Mouse (Mus musculus) forebrain, embryonic 14.5 days (tissue): ENCODE measurements around the gene Gramd1c. TPM values are rescaled to one million over a fixed set of nuclear protein-coding genes. Genes with fewer than 3 reads are reported as not detected.

Source experiments
- ATAC-seq: fragments of 200-750 bp; cut with Nextera tagmentation; 2 replicates; pipeline ENCODE4 v1.8.0; 2017; ENCODE audit warnings: mild to moderate bottlenecking, moderate library complexity
- DNase-seq: peaks from one replicate; pipeline ENCODE4 v3.0.0-alpha.2; 2015; ENCODE audit warnings: low spot score
- H3K27ac ChIP-seq: fragments of 300-500 bp; sonication (generic); 2 replicates; pipeline ENCODE4 v1.5.1; 2014; ENCODE audit warnings: low read depth, mild to moderate bottlenecking, control low read depth, low read length, moderate library complexity
- H3K27me3 ChIP-seq: fragments of 300-500 bp; sonication (generic); replicated peaks from 2 replicates; pipeline ENCODE4 v1.6.1; 2014; ENCODE audit warnings: low read length, control low read depth, mixed read lengths; ENCODE audit not compliant: control insufficient read depth, insufficient read depth
- H3K36me3 ChIP-seq: fragments of 300-500 bp; sonication (generic); 2 replicates; pipeline ENCODE4 v1.6.1; 2014; ENCODE audit warnings: low read length, control low read depth; ENCODE audit not compliant: control insufficient read depth, insufficient read depth
- H3K4me1 ChIP-seq: fragments of 300-500 bp; sonication (generic); 2 replicates; pipeline ENCODE4 v1.6.1; 2014; ENCODE audit warnings: antibody characterized with exemption, low read length, control low read depth; ENCODE audit not compliant: control insufficient read depth, insufficient read depth
- H3K4me2 ChIP-seq: fragments of 300-500 bp; sonication (generic); 2 replicates; pipeline ENCODE4 v1.6.1; 2014; ENCODE audit warnings: mild to moderate bottlenecking, control low read depth, low read length
- H3K4me3 ChIP-seq: fragments of 300-500 bp; sonication (generic); 2 replicates; pipeline ENCODE4 v1.5.1; 2014; ENCODE audit warnings: low read depth, low read length, control low read depth
- H3K9ac ChIP-seq: fragments of 300-500 bp; sonication (generic); 2 replicates; pipeline ENCODE4 v1.6.1; 2014; ENCODE audit warnings: mild to moderate bottlenecking, low read length, control low read depth, moderate library complexity
- H3K9me3 ChIP-seq: fragments of 300-500 bp; sonication (generic); replicated peaks from 2 replicates; pipeline ENCODE4 v1.6.1; 2016; ENCODE audit warnings: low read length, control low read depth, mixed read lengths; ENCODE audit not compliant: control insufficient read depth
- WGBS: fragments of 180-500 bp; shearing (Covaris S2); extraction: QIAGEN DNeasy Blood & Tissue Kit; methylation state at CpG from one replicate; pipeline ENCODE4 v1.1.7; 2014; 5-methylcytosine and 5-hydroxymethylcytosine counted together
- polyA plus RNA-seq: library from polyadenylated mRNA; unstranded; fragments of >200 nt; fragmentation: Nextera tagmentation; extraction: Ambion mirVana; gene quantifications from 2 replicates; pipeline ENCODE4 v1.2.1, GENCODE M21; 2014

The Gramd1c gene
- polyA plus RNA-seq, 1 experiment from 2014 or later: 2.3 TPM

- Histone ChIP-seq H3K4me1 (no peaks in the 10 kb centered on the region), H3K27ac (no peak overlapping the region), H3K4me3 (no peak overlapping the region), H3K4me2 (no peak overlapping the region), H3K27me3 (no peaks in the 10 kb centered on the region), H3K9ac (no peak overlapping the region), H3K36me3 (no peaks in the 10 kb centered on the region), H3K9me3 (no peaks in the 10 kb centered on the region)
- DNase-seq (no peak), ATAC-seq (no peak)
- WGBS: 77% methylated on average over 22 of the region's 22 CpGs
These were observed 89.4 kb downstream of the Gramd1c start for GRCm38 (mm10) chr16:43973606-43974220.

DNA sequence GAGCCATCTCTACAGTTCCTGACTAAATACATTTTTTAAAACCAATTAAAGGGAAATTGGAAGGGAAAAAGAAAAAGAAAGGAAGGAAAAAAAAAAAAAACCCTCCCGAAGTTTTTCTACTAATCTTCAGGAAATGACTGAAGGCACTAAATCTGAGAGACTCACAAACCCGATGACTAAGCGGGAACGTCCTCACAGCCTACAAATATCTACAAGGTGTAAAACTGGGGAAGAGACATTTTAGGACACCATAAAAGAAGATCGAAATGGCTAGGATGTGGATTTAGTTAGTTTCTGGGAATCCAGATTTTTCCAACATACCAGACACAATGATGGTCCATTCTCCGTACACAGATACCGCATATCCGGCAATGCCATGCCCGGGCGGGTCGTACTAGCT, 90.0 kb downstream of the Gramd1c start:
- Histone ChIP-seq H3K4me3 (no peak overlapping the region), H3K9ac (no peak overlapping the region), H3K27ac (no peak overlapping the region), H3K4me1 (no peaks in the 10 kb centered on the region), H3K4me2 (no peak overlapping the region), H3K27me3 (no peaks in the 10 kb centered on the region), H3K36me3 (no peaks in the 10 kb centered on the region), H3K9me3 (no peaks in the 10 kb centered on the region)
- 91% methylated on average over 11 of the region's 11 CpGs for WGBS
- no peak for ATAC-seq
- no peak for DNase-seq

DNA sequence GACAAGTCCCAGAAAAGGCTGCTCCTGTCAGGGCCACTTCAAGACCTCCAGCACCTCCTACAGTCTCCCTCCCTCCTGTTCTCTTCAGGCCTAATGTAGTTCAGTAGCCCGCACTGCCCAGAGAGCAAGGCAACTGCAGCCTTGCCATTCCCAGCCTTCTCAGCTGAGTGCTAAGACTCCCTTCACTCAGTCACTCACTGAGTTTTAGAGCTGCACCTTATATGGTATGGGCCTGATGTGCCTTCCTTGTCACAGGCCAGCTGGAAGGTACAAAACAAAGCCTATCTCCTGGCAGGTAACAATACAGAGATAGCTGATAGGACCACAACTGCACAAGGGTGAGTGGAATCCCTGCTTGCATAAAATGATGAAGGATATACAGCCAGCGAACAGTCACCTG, 90.8 kb downstream of the Gramd1c start:
- no peak overlapping the region for H3K9ac ChIP-seq
- H3K9me3 ChIP-seq: no peaks in the 10 kb centered on the region
- ATAC-seq (no peak), DNase-seq (no peak)
- H3K4me1 ChIP-seq: no peaks in the 10 kb centered on the region
- H3K4me2 ChIP-seq: no peak overlapping the region
- no peak overlapping the region for H3K4me3 ChIP-seq
- no peaks in the 10 kb centered on the region for H3K27me3 ChIP-seq
- no peak overlapping the region for H3K27ac ChIP-seq
- 90% methylated on average over 2 of the region's 2 CpGs for WGBS
- H3K36me3 ChIP-seq: no peaks in the 10 kb centered on the region

DNA sequence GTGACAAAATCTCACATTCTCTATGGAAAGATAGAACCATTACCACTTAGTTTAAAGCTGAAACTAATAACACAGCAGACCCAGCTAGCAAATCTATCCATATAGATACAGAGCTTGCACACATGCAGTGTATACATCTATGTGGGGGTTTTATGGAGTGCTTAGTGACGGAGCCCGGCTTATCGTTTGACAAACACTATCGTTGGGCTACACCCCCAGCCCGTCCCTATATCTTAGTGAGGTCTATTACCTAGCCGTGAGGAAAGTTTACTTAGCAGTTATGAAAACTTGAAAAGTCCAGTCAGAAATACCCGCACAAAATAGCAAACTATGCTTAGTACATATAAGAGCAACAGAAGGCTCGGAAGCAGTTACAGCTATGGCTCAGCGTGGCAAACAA, 91.4 kb downstream of the Gramd1c start:
- DNase-seq (no peak), ATAC-seq (no peak)
- no peak overlapping the region for H3K9ac ChIP-seq
- no peaks in the 10 kb centered on the region for H3K27me3 ChIP-seq
- no peak overlapping the region for H3K4me2 ChIP-seq
- H3K36me3 ChIP-seq: no peaks in the 10 kb centered on the region
- no peaks in the 10 kb centered on the region for H3K4me1 ChIP-seq
- no peak overlapping the region for H3K4me3 ChIP-seq
- H3K9me3 ChIP-seq: no peaks in the 10 kb centered on the region
- H3K27ac ChIP-seq: no peak overlapping the region
- 96% methylated on average over 9 of the region's 9 CpGs for WGBS

GRCm38 (mm10) chr16:43971189-43971588, 92.0 kb downstream of the Gramd1c start:
- Histone ChIP-seq H3K9me3 (no peaks in the 10 kb centered on the region), H3K27me3 (no peaks in the 10 kb centered on the region)
- WGBS: 93% methylated on average over 11 of the region's 11 CpGs

DNA sequence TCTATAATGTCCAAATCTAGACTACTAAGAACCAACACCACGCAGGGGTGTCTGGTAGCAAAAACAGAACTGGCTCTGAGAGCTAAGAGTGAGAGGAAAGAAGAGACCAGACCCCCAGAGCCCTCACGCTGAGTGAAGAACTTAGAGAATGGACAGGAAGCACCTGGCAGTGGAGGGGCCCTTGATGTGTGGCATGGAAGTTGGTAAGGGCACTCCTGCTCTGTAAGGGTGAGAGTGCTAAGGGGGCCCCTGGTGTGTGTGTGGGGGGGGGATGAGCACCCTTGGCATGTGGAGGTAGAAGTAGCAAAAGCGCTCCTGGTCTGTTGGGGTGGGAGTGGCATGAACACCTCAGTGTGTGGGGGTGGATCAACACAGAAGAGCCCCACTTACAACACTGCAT, 92.7 kb downstream of the Gramd1c start:
- H3K4me1 ChIP-seq: no peaks in the 10 kb centered on the region

More at GRCm38 (mm10) chr16:43971189-43971588, 92.0 kb downstream of the Gramd1c start:
- Histone ChIP-seq H3K9ac (no peak overlapping the region), H3K4me2 (no peak overlapping the region), H3K4me1 (no peaks in the 10 kb centered on the region), H3K4me3 (no peak overlapping the region), H3K27ac (no peak overlapping the region), H3K36me3 (no peaks in the 10 kb centered on the region)
- ATAC-seq: no peak
- DNase-seq: no peak

DNA sequence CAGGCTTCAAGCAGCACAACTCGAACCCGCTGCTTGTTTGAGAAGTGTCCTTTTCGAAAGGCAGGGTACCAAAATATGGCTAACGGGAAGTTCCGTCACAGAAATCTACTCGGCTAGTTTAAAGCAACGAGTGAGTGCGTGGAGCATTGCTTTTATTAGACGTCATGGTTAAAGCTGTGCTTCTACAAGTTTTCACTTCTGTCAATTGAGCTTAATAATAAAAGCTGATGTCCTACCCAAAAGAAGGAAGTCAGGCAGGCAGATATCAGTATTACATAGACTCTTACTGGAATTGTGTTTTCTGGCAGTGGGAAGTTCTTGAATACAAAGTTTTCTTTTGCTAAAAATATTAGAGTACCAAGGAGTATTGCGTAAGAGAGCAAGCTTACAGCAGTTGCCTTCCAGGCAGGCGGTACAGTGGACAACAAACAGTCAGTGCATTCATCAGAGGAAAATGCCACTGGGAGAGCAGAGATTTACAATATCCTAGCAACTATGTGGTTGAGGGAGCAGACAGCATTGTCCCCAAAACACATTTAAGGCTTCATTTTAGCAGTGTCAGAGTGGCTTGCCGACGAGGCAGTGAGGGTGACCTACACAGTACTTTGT, 97.3 kb downstream of the Gramd1c start:
- H3K4me1 ChIP-seq: no peaks in the 10 kb centered on the region
- no peak overlapping the region for H3K4me2 ChIP-seq
- peak; percentile 59 for ATAC-seq
- H3K36me3 ChIP-seq: no peaks in the 10 kb centered on the region
- no peak overlapping the region for H3K9ac ChIP-seq
- no peak overlapping the region for H3K4me3 ChIP-seq
- WGBS: 67% methylated on average over 13 of the region's 13 CpGs
- H3K27me3 ChIP-seq: no peaks in the 10 kb centered on the region
- H3K9me3 ChIP-seq: no peaks in the 10 kb centered on the region
- DNase-seq: peak; percentile 46
- H3K27ac ChIP-seq: no peak overlapping the region

More for the DNA sequence above, 92.7 kb downstream of the Gramd1c start:
- 90% methylated on average over 3 of the region's 3 CpGs for WGBS
- H3K36me3 ChIP-seq: no peaks in the 10 kb centered on the region
- ATAC-seq (no peak), DNase-seq (no peak)
- no peaks in the 10 kb centered on the region for H3K9me3 ChIP-seq
- H3K4me2 ChIP-seq: no peak overlapping the region
- no peak overlapping the region for H3K9ac ChIP-seq
- no peak overlapping the region for H3K4me3 ChIP-seq
- no peak overlapping the region for H3K27ac ChIP-seq
- no peaks in the 10 kb centered on the region for H3K27me3 ChIP-seq

GRCm38 (mm10) chr16:43963780-43964179, 99.4 kb downstream of the Gramd1c start:
- Histone ChIP-seq H3K9ac (no peak overlapping the region), H3K27me3 (no peaks in the 10 kb centered on the region), H3K36me3 (no peaks in the 10 kb centered on the region), H3K9me3 (no peaks in the 10 kb centered on the region), H3K4me3 (no peak overlapping the region), H3K27ac (no peak overlapping the region), H3K4me1 (no peaks in the 10 kb centered on the region), H3K4me2 (no peak overlapping the region)
- 75% methylated on average over 3 of the region's 3 CpGs for WGBS
- DNase-seq (no peak), ATAC-seq (no peak)

DNA sequence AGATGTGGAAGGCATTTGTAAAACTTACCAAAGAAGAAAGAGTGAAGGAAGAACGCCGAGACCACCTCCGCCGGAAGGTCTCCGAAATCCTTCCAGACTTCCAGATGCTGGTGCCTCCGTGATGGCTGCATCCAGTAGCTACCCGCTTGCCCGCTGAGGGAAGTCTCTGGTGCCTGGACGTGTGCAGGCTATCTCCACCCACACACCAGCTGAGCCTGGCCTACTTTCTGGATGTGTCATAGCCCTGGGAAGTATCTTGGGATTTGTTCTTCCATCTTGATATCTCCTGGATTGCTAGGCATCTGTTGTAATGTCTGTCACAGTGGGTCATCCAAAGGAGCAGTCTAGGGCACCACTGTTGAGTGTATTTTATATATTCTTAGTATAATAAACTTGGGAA, 99.9 kb downstream of the Gramd1c start:
- Histone ChIP-seq H3K4me2 (no peak overlapping the region), H3K27ac (no peak overlapping the region), H3K36me3 (no peaks in the 10 kb centered on the region), H3K4me1 (no peaks in the 10 kb centered on the region), H3K9me3 (no peaks in the 10 kb centered on the region), H3K9ac (no peak overlapping the region), H3K27me3 (no peaks in the 10 kb centered on the region), H3K4me3 (no peak overlapping the region)
- 95% methylated on average over 9 of the region's 9 CpGs for WGBS
- ATAC-seq (no peak), DNase-seq (no peak)
